In genomic region chr10:128092506-128093495, GRCm38 (mm10) we compare ENCODE assay signal across 8 mouse cellular contexts. TPM values are rescaled to one million over a fixed set of nuclear protein-coding genes. Genes with fewer than 3 reads are reported as not detected.
DNase-seq lines count a peak whose midpoint lies in the region; ATAC-seq lines count a peak whose summit lies in the region.

No protein-coding gene starts in this region.

- peak; percentile 52 for ATAC-seq in hindbrain, embryonic 16.5 days

- under 1% methylated on average over 81 of the region's 88 CpGs for WGBS in hindbrain, embryonic 16.5 days

- H3K9ac ChIP-seq in hindbrain, embryonic 16.5 days (ENCODE audit: low read depth, low read length), result peak overlapping the region; percentile 87

- H3K4me2 ChIP-seq in hindbrain, embryonic 16.5 days (ENCODE audit: low read length), result peak overlapping the region; percentile 92

- peak; percentile 90 to 95 for DNase-seq in adrenal gland, adult (ENCODE audit: inconsistent age in 2 of 2, low spot score in 1 of 2)
- peak; percentile 55 to 71 for DNase-seq in cerebellum, postnatal 4 days (ENCODE audit: low spot score in 2 of 2)
- peak; percentile 84 for DNase-seq in gastrocnemius, adult 18-20 months (ENCODE audit: low spot score)
- DNase-seq in left cerebral cortex, postnatal 36 days (ENCODE audit: low spot score in 2 of 2), result peak; percentile 76 to 78
- DNase-seq in mesoderm, embryonic 11.5 days (ENCODE audit: low read depth, low spot score), result peak; percentile 80
- DNase-seq in right cerebral cortex, postnatal 4 days, result peak; percentile 78
- DNase-seq in yolk sac, embryonic 10.5 days (ENCODE audit: low spot score), result peak; percentile 91

- H3K27ac ChIP-seq in hindbrain, embryonic 16.5 days (ENCODE audit: low read depth, low read length), result peak overlapping the region; percentile 89

- H3K9me3 ChIP-seq in hindbrain, embryonic 16.5 days (ENCODE audit: control insufficient read depth, low read length), result no peaks in the 10 kb centered on the region

- peaks cover 29% of the 10 kb centered on the region for H3K4me1 ChIP-seq in hindbrain, embryonic 16.5 days (ENCODE audit: control insufficient read depth, insufficient read depth, low read depth, low read length)

- H3K36me3 ChIP-seq in hindbrain, embryonic 16.5 days (ENCODE audit: control insufficient read depth, insufficient read depth, low read length), result peaks cover 27% of the 10 kb centered on the region

- H3K4me3 ChIP-seq in hindbrain, embryonic 16.5 days (ENCODE audit: low read length), result peak overlapping the region; percentile 79

- intact Hi-C loops in left cerebral cortex, postnatal 36 days (cut with DNase I), result no loop called here

- no peaks in the 10 kb centered on the region for H3K27me3 ChIP-seq in hindbrain, embryonic 16.5 days (replicated peaks; ENCODE audit: control insufficient read depth, insufficient read depth, low read length)

RNA-seq across cellular contexts. Expression of gene Baz2a, which starts 1.4 kb away (rescaled TPM):
- 10 to 100 TPM; 12.4 to 13.9 TPM for total RNA-seq in gastrocnemius, adult 18-20 months (2021)
- 6.9 and 7.3 TPM in 2 replicates for polyA plus RNA-seq in hindbrain, embryonic 16.5 days (2015; fragmentation: Nextera tagmentation; extraction: Ambion mirVana)
- total RNA-seq in left cerebral cortex, postnatal 36 days (2021), result 10 to 100 TPM; 31.6 to 44.5 TPM

RNA-seq across cellular contexts. Expression of gene Atp5b, which starts 9.7 kb away (rescaled TPM):
- total RNA-seq in gastrocnemius, adult 18-20 months (2021), result 1,000 to 10,000 TPM; 3,383 to 3,450 TPM
- polyA plus RNA-seq in hindbrain, embryonic 16.5 days (2015; fragmentation: Nextera tagmentation; extraction: Ambion mirVana), result 2,423 and 2,704 TPM in 2 replicates
- total RNA-seq in left cerebral cortex, postnatal 36 days (2021), result 1,000 to 10,000 TPM; 1,550 to 1,901 TPM

RNA-seq across cellular contexts. Expression of gene Ptges3, which starts 34.0 kb away (rescaled TPM):
- total RNA-seq in gastrocnemius, adult 18-20 months (2021), result 10 to 100 TPM; 72.1 to 87.9 TPM
- 359 and 361 TPM in 2 replicates for polyA plus RNA-seq in hindbrain, embryonic 16.5 days (2015; fragmentation: Nextera tagmentation; extraction: Ambion mirVana)
- 100 to 1,000 TPM; 120 to 131 TPM for total RNA-seq in left cerebral cortex, postnatal 36 days (2021)

RNA-seq across cellular contexts. Expression of gene Naca, which starts 57.4 kb away (rescaled TPM):
- 100 to 1,000 TPM; 382 to 392 TPM for total RNA-seq in gastrocnemius, adult 18-20 months (2021)
- 426 and 444 TPM in 2 replicates for polyA plus RNA-seq in hindbrain, embryonic 16.5 days (2015; fragmentation: Nextera tagmentation; extraction: Ambion mirVana)
- 100 to 1,000 TPM; 292 to 297 TPM for total RNA-seq in left cerebral cortex, postnatal 36 days (2021)

Comparison
In these comparisons a context has a peak if more than half of its experiments do, and no peak if none do; other contexts are left out.
1. Peak in every context shown above with its lines: DNase-seq, ATAC-seq, H3K4me3 ChIP-seq and H3K27ac ChIP-seq.